Mouse (Mus musculus) MEL (cell line): ENCODE results near the gene Sema3b. TPM values are rescaled to one million over a fixed set of nuclear protein-coding genes. Genes with fewer than 3 reads are reported as not detected.

Experiments used
- DNase-seq: peaks from one replicate; pipeline ENCODE4 v3.0.0; 2011; ENCODE audit warnings: low read depth, low spot score
- H3K27ac ChIP-seq: 2 replicates; pipeline ENCODE4 v1.5.1; 2012; ENCODE audit warnings: low read depth, mild to moderate bottlenecking, control low read depth, low read length, moderate library complexity; ENCODE audit not compliant: control insufficient read depth
- H3K27me3 ChIP-seq, 2 experiments: fragments of 150-350 bp in 1 of 2; sonication (generic) in 1 of 2; 2 replicates each; pipeline ENCODE4 v1.6.1; 2012; ENCODE audit warnings: low read length in 2 of 2, mild to moderate bottlenecking in 2 of 2, improper control_type of control experiment in 1 of 2, moderate library complexity in 1 of 2; ENCODE audit not compliant: insufficient read depth in 2 of 2, control insufficient read depth in 1 of 2
- H3K36me3 ChIP-seq, 2 experiments: 2 replicates each; pipeline ENCODE4 v1.6.1; 2012 to 2014; ENCODE audit warnings: low read length in 2 of 2, improper control_type of control experiment in 1 of 2, inconsistent platforms in 1 of 2, mild to moderate bottlenecking in 1 of 2; ENCODE audit not compliant: insufficient read depth in 2 of 2, control insufficient read depth in 1 of 2
- H3K4me1 ChIP-seq, 2 experiments: fragments of 150-350 bp in 1 of 2; sonication (generic) in 1 of 2; 2 replicates each; pipeline ENCODE4 v1.6.1; 2012; ENCODE audit warnings: low read length in 2 of 2, improper control_type of control experiment in 1 of 2, mild to moderate bottlenecking in 1 of 2; ENCODE audit not compliant: insufficient read depth in 2 of 2, control insufficient read depth in 1 of 2
- H3K4me3 ChIP-seq, 2 experiments: fragments of 150-350 bp in 1 of 2; sonication (generic) in 1 of 2; 2 replicates each; pipeline ENCODE4 v1.5.1; 2012; ENCODE audit warnings: low read depth in 2 of 2, low read length in 2 of 2, mild to moderate bottlenecking in 2 of 2, moderate library complexity in 2 of 2, control low read depth in 1 of 2, improper control_type of control experiment in 1 of 2; ENCODE audit not compliant: control insufficient read depth in 1 of 2, insufficient read depth in 1 of 2
- H3K79me2 ChIP-seq: 2 replicates; pipeline ENCODE4 v1.6.1; 2012; ENCODE audit warnings: mild to moderate bottlenecking, low read length, moderate library complexity; ENCODE audit not compliant: control insufficient read depth, poor library complexity, insufficient read depth
- H3K9ac ChIP-seq: 2 replicates; pipeline ENCODE4 v1.6.1; 2012; ENCODE audit warnings: low read depth, mild to moderate bottlenecking, control low read depth, low read length, moderate library complexity; ENCODE audit not compliant: control insufficient read depth, poor library complexity, severe bottlenecking
- H3K9me3 ChIP-seq: fragments of 150-350 bp; sonication (generic); replicated peaks from 2 replicates; pipeline ENCODE4 v1.6.1; 2012; ENCODE audit warnings: mild to moderate bottlenecking, low read length, improper control_type of control experiment, moderate library complexity; ENCODE audit not compliant: insufficient read depth
- CHD1 ChIP-seq: IDR thresholded peaks from 2 replicates; pipeline ENCODE4 v1.6.1; 2012; ENCODE audit warnings: low read depth, mild to moderate bottlenecking, inconsistent platforms, low read length, improper control_type of control experiment
- CTCF ChIP-seq, 3 experiments: IDR thresholded peaks in 2 of 3; conservative IDR thresholded peaks in 1 of 3; 2 replicates each; pipeline ENCODE4 v1.5.1; 2011 to 2012; ENCODE audit warnings: low read length in 3 of 3, low read depth in 2 of 3, mild to moderate bottlenecking in 2 of 3, improper control_type of control experiment in 1 of 3, inconsistent platforms in 1 of 3, mixed read lengths in 1 of 3, moderate library complexity in 1 of 3; ENCODE audit not compliant: control insufficient read depth in 1 of 3, insufficient read depth in 1 of 3, poor library complexity in 1 of 3, severe bottlenecking in 1 of 3
- EP300 ChIP-seq, 2 experiments: IDR thresholded peaks; 2 replicates each; pipeline ENCODE4 v1.6.1; 2011; ENCODE audit warnings: improper control_type of control experiment in 2 of 2, low read length in 2 of 2, low read depth in 1 of 2, mild to moderate bottlenecking in 1 of 2
- HCFC1 ChIP-seq: IDR thresholded peaks from 2 replicates; pipeline ENCODE4 v1.6.1; 2012; ENCODE audit warnings: low read depth, mild to moderate bottlenecking, inconsistent platforms, low read length, improper control_type of control experiment, moderate library complexity
- MAX ChIP-seq: IDR thresholded peaks from 2 replicates; pipeline ENCODE4 v1.6.1; 2011; ENCODE audit warnings: low read length, improper control_type of control experiment
- MAZ ChIP-seq: IDR thresholded peaks from 2 replicates; pipeline ENCODE4 v1.6.1; 2012; ENCODE audit warnings: low read depth, mild to moderate bottlenecking, inconsistent platforms, low read length, improper control_type of control experiment
- MEF2A ChIP-seq: IDR thresholded peaks from 2 replicates; pipeline ENCODE4 v1.6.1; 2014; ENCODE audit warnings: low read depth, mild to moderate bottlenecking, inconsistent platforms, low read length, improper control_type of control experiment; ENCODE audit not compliant: poor library complexity, insufficient replicate concordance, severe bottlenecking; ENCODE audit errors: extremely low read depth
- MYB ChIP-seq: IDR thresholded peaks from 2 replicates; pipeline ENCODE4 v1.6.1; 2011; ENCODE audit warnings: mild to moderate bottlenecking, low read depth, low read length, improper control_type of control experiment
- MYC ChIP-seq: IDR thresholded peaks from 2 replicates; pipeline ENCODE4 v1.6.1; 2011; ENCODE audit warnings: low read depth, mild to moderate bottlenecking, low read length, improper control_type of control experiment, moderate library complexity
- NRF1 ChIP-seq: IDR thresholded peaks from 2 replicates; pipeline ENCODE4 v1.6.1; 2014; ENCODE audit warnings: low read depth, mild to moderate bottlenecking, inconsistent platforms, low read length, improper control_type of control experiment, moderate library complexity; ENCODE audit not compliant: poor library complexity, insufficient read depth, severe bottlenecking
- POLR2A ChIP-seq, 2 experiments: IDR thresholded peaks; 2 replicates each; pipeline ENCODE4 v1.6.1; 2011 to 2012; ENCODE audit warnings: low read length in 2 of 2, mild to moderate bottlenecking in 2 of 2, control low read depth in 1 of 2, improper control_type of control experiment in 1 of 2, low read depth in 1 of 2, moderate library complexity in 1 of 2; ENCODE audit not compliant: control insufficient read depth in 1 of 2, insufficient read depth in 1 of 2, poor library complexity in 1 of 2
- RAD21 ChIP-seq: IDR thresholded peaks from 2 replicates; pipeline ENCODE4 v1.6.1; 2011; ENCODE audit warnings: mild to moderate bottlenecking, low read depth, low read length, improper control_type of control experiment
- SIN3A ChIP-seq: IDR thresholded peaks from 2 replicates; pipeline ENCODE4 v1.6.1; 2012; ENCODE audit warnings: low read length, improper control_type of control experiment, inconsistent platforms
- SMC3 ChIP-seq: IDR thresholded peaks from 2 replicates; pipeline ENCODE4 v1.6.1; 2011; ENCODE audit warnings: low read depth, low read length, improper control_type of control experiment
- TAL1 ChIP-seq: IDR thresholded peaks from 2 replicates; pipeline ENCODE4 v1.6.1; 2012; ENCODE audit warnings: mild to moderate bottlenecking, inconsistent platforms, low read length, moderate library complexity, mixed read lengths
- USF2 ChIP-seq, 2 experiments: IDR thresholded peaks; 2 replicates each; pipeline ENCODE4 v1.6.1; 2011 to 2012; ENCODE audit warnings: improper control_type of control experiment in 2 of 2, low read length in 2 of 2, borderline replicate concordance in 1 of 2, inconsistent platforms in 1 of 2, low read depth in 1 of 2, mild to moderate bottlenecking in 1 of 2; ENCODE audit not compliant: insufficient read depth in 1 of 2
- ZMIZ1 ChIP-seq: IDR thresholded peaks from 2 replicates; pipeline ENCODE4 v1.6.1; 2012; ENCODE audit warnings: low read depth, mild to moderate bottlenecking, inconsistent platforms, low read length, improper control_type of control experiment, moderate library complexity
- ZNF384 ChIP-seq: IDR thresholded peaks from 2 replicates; pipeline ENCODE4 v1.6.1; 2012; ENCODE audit warnings: low read depth, mild to moderate bottlenecking, inconsistent platforms, low read length, improper control_type of control experiment
- polyA plus RNA-seq, 2 experiments: library from polyadenylated mRNA; stranded (reverse) in 1 of 2; unstranded in 1 of 2; fragments of >175 nt in 1 of 2; fragments of >200 nt in 1 of 2; gene quantifications; 2 replicates each; pipeline versions ENCODE4 v1.2.1 to v1.2.4; 2012; ENCODE audit warnings: low replicate concordance in 2 of 2, low read depth in 1 of 2; ENCODE audit not compliant: insufficient read length in 2 of 2, insufficient read depth in 1 of 2, missing spikeins in 1 of 2
- total RNA-seq: library from RNA; depleted of rRNA; stranded (reverse); fragments of 300-350 nt; gene quantifications from 2 replicates; pipeline ENCODE4 v1.2.3, GENCODE M21; 2012

Gene Sema3b
- total and polyA plus RNA-seq, 3 experiments: 0.04 to 0.21 TPM; not detected in 1

- DNase-seq: no peak
- H3K36me3 ChIP-seq: peaks cover 0 to 23% of the 10 kb centered on the region in 2 experiments; a peak in 3 of 4 replicates
- no peak overlapping the region for H3K27ac ChIP-seq
- peaks cover 23% of the 10 kb centered on the region for H3K79me2 ChIP-seq
- H3K9me3 ChIP-seq: no peaks in the 10 kb centered on the region
- peaks cover 6 to 40% of the 10 kb centered on the region in 2 experiments; a peak in 3 of 4 replicates for H3K4me1 ChIP-seq
- no peak overlapping the region for H3K4me3 ChIP-seq
- no peaks in the 10 kb centered on the region for H3K27me3 ChIP-seq
- TF ChIP-seq MEF2A: no peak
- TF ChIP-seq MYB: no peak
- no peak for TF ChIP-seq ZMIZ1
- no peak for TF ChIP-seq MAZ
- TF ChIP-seq MAX: no peak
- no peak for TF ChIP-seq POLR2A (IDR thresholded peaks at IDR 0.05; ENCODE audit: control insufficient read depth in 1 of 2, insufficient read depth in 1 of 2, low read depth in 1 of 2, low read length in 2 of 2, poor library complexity in 1 of 2)
- TF ChIP-seq CTCF (IDR thresholded peaks at IDR 0.05 in 2 of 3, conservative IDR thresholded peaks at IDR 0.05 in 1 of 3; ENCODE audit: control insufficient read depth in 1 of 3, insufficient read depth in 1 of 3, low read depth in 2 of 3, low read length in 3 of 3, poor library complexity in 1 of 3, severe bottlenecking in 1 of 3): no peak
- TF ChIP-seq NRF1: no peak
- no peak for TF ChIP-seq SIN3A
- no peak overlapping the region for H3K9ac ChIP-seq
Observed at GRCm38 (mm10) chr9:107566855-107567254, 42.2 kb downstream of the Sema3b start.

- Histone ChIP-seq H3K4me3 (no peak overlapping the region), H3K79me2 (peaks cover 23% of the 10 kb centered on the region), H3K36me3 (peaks cover 0 to 16% of the 10 kb centered on the region in 2 experiments; a peak in 3 of 4 replicates), H3K9ac (no peak overlapping the region), H3K9me3 (no peaks in the 10 kb centered on the region), H3K27me3 (no peaks in the 10 kb centered on the region), H3K4me1 (peaks cover 2 to 33% of the 10 kb centered on the region in 2 experiments; a peak in 3 of 4 replicates), H3K27ac (no peak overlapping the region)
- TF ChIP-seq ZNF384: no peak
- TF ChIP-seq SMC3: peak; percentile 66
- TF ChIP-seq POLR2A (IDR thresholded peaks at IDR 0.05; ENCODE audit: control insufficient read depth in 1 of 2, insufficient read depth in 1 of 2, low read depth in 1 of 2, low read length in 2 of 2, poor library complexity in 1 of 2): no peak; a peak in 1 of 4 replicates
- no peak; a peak in 1 of 4 replicates for TF ChIP-seq EP300 (IDR thresholded peaks at IDR 0.05; ENCODE audit: low read depth in 1 of 2, low read length in 2 of 2)
- TF ChIP-seq MYC: no peak
- 0 out of 2 replicates have a peak, but pooled peaks have one; percentile 13 for TF ChIP-seq HCFC1
- TF ChIP-seq TAL1: no peak
- TF ChIP-seq MEF2A: no peak
- no peak for TF ChIP-seq USF2 (IDR thresholded peaks at IDR 0.05; ENCODE audit: borderline replicate concordance in 1 of 2, insufficient read depth in 1 of 2, low read depth in 1 of 2, low read length in 2 of 2)
- no peak for TF ChIP-seq CHD1
- TF ChIP-seq NRF1: no peak
- no peak for TF ChIP-seq SIN3A
- peak; percentile 23 for TF ChIP-seq RAD21
- peak; percentile 70 to 96 (median 70) for TF ChIP-seq CTCF (IDR thresholded peaks at IDR 0.05 in 2 of 3, conservative IDR thresholded peaks at IDR 0.05 in 1 of 3; ENCODE audit: control insufficient read depth in 1 of 3, insufficient read depth in 1 of 3, low read depth in 2 of 3, low read length in 3 of 3, poor library complexity in 1 of 3, severe bottlenecking in 1 of 3)
- DNase-seq: peak; percentile 83
Observed at GRCm38 (mm10) chr9:107566041-107566709, 42.9 kb downstream of the Sema3b start.
